Mouse (Mus musculus) erythroblast, embryonic 14.5 days (primary cell): Measurements from ENCODE around the gene Fbxw8.

Source experiments
- GATA1 ChIP-seq: IDR thresholded peaks from 2 replicates; pipeline ENCODE4 v1.6.1; 2012; ENCODE audit warnings: low read length, inconsistent platforms, mixed read lengths
- TAL1 ChIP-seq: IDR thresholded peaks from 3 replicates; pipeline ENCODE4 v1.6.1; 2012; ENCODE audit warnings: low read length, inconsistent platforms, mixed read lengths

- no peak for TF ChIP-seq TAL1
- TF ChIP-seq GATA1, result no peak
These were observed 75.4 kb downstream of the Fbxw8 start for GRCm38 (mm10) chr5:118079839-118080250.
